In the genomic region with DNA sequence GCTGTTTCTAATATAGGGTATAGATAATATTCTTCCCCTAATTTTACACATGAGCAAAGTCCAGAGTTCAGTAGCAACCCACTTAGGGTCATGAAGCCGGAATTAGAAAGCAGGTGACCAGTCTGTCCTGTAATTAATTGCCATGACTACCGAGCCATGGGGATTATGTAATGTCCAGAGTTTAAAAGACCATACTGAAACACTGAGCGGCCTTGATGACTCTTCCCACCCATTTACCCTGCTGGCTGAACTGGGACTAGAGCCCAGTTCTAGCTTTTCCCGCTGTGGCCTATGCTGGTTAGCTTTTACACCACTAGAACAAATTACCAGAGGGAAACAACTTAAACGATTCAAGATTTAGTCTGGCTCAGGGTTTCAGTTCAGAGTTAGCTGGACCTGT, we compare ENCODE assay signal across 13 mouse cellular contexts.
DNase-seq lines count a peak whose midpoint lies in the region; ATAC-seq and TF ChIP-seq lines count a peak whose summit lies in the region.
"Had no signal": no experiment of that assay in that cellular context is flagged by ENCODE, and none has a peak within 500 bp of the region (broad histone marks: within the 10 kb centered on the region; RNA-seq: fewer than 3 reads in every experiment).

No protein-coding gene starts in this region.

- DNase-seq in retina, adult 2 months (ENCODE audit: low read depth, low spot score) = peak; percentile 62
- DNase-seq in retina, embryonic 14.5 days (ENCODE audit: low spot score) = no peak
- DNase-seq in cerebellum, adult 18-20 months = peak; percentile 39 to 41
- DNase-seq in forebrain, embryonic 11.5 days (ENCODE audit: low spot score) = no peak
- DNase-seq in layer of hippocampus, adult 11-12 months (ENCODE audit: low spot score) = no peak
- DNase-seq in gastrocnemius, postnatal 10 days = no peak
- DNase-seq: heart, postnatal 10 days; layer of hippocampus, postnatal 36 days; liver; lung, postnatal 14 days had no signal

- H3K4me2 ChIP-seq in intestine, postnatal 0 days (replicated peaks; ENCODE audit: low read depth) = no peak overlapping the region
- no peak overlapping the region for H3K4me2 ChIP-seq in forebrain, embryonic 11.5 days (ENCODE audit: low read depth, low read length, severe bottlenecking)
- H3K4me2 ChIP-seq: embryonic facial prominence, embryonic 12.5 days had no signal

- WGBS in intestine, postnatal 0 days = 56% methylated on average over 5 of the region's 5 CpGs
- 71% methylated on average over 5 of the region's 5 CpGs for WGBS in forebrain, embryonic 11.5 days

- H3K9ac ChIP-seq in intestine, postnatal 0 days (ENCODE audit: low read depth, low read length) = no peak overlapping the region
- no peak overlapping the region for H3K9ac ChIP-seq in forebrain, embryonic 11.5 days (ENCODE audit: low read length)
- H3K9ac ChIP-seq: embryonic facial prominence, embryonic 12.5 days had no signal

- H3K4me3 ChIP-seq in intestine, postnatal 0 days (ENCODE audit: low read depth, low read length) = no peak overlapping the region
- H3K4me3 ChIP-seq in forebrain, embryonic 11.5 days (ENCODE audit: low read depth, low read length) = no peak overlapping the region
- H3K4me3 ChIP-seq: embryonic facial prominence, embryonic 12.5 days had no signal

- no peaks in the 10 kb centered on the region for H3K9me3 ChIP-seq in intestine, postnatal 0 days (ENCODE audit: control insufficient read depth)
- H3K9me3 ChIP-seq in forebrain, embryonic 11.5 days (ENCODE audit: control insufficient read depth, low read length) = no peaks in the 10 kb centered on the region
- H3K9me3 ChIP-seq: embryonic facial prominence, embryonic 12.5 days had no signal

- no peaks in the 10 kb centered on the region for H3K27me3 ChIP-seq in intestine, postnatal 0 days (replicated peaks; ENCODE audit: control insufficient read depth, insufficient read depth, low read length)
- H3K27me3 ChIP-seq in forebrain, embryonic 11.5 days (ENCODE audit: control insufficient read depth, insufficient read depth, low read length) = no peaks in the 10 kb centered on the region
- H3K27me3 ChIP-seq: embryonic facial prominence, embryonic 12.5 days had no signal

- ATAC-seq in intestine, postnatal 0 days = peak; percentile 74; the same call in 1 of the 2 replicates
- no peak for ATAC-seq in forebrain, embryonic 11.5 days (replicated peaks; ENCODE audit: low FRiP score)
- ATAC-seq: forebrain, embryonic 14.5 days had no signal

- H3K27ac ChIP-seq in intestine, postnatal 0 days (ENCODE audit: low read depth, low read length) = no peak overlapping the region
- no peak overlapping the region for H3K27ac ChIP-seq in forebrain, embryonic 11.5 days (ENCODE audit: low read depth, low read length)
- H3K27ac ChIP-seq: embryonic facial prominence, embryonic 12.5 days had no signal

- no peak for TF ChIP-seq CTCF in intestine, postnatal 0 days (IDR thresholded peaks at IDR 0.05; ENCODE audit: low read depth)

- no peaks in the 10 kb centered on the region for H3K4me1 ChIP-seq in intestine, postnatal 0 days (replicated peaks; ENCODE audit: control insufficient read depth, insufficient read depth, low read length)
- no peaks in the 10 kb centered on the region for H3K4me1 ChIP-seq in forebrain, embryonic 11.5 days (replicated peaks; ENCODE audit: control insufficient read depth, insufficient read depth, low read length)

- H3K36me3 ChIP-seq in intestine, postnatal 0 days (ENCODE audit: control insufficient read depth, insufficient read depth) = no peaks in the 10 kb centered on the region
- H3K36me3 ChIP-seq in forebrain, embryonic 11.5 days (ENCODE audit: control insufficient read depth, insufficient read depth, low read length) = no peaks in the 10 kb centered on the region
- H3K36me3 ChIP-seq: embryonic facial prominence, embryonic 12.5 days had no signal

Comparison
In these comparisons a context has a peak if more than half of its experiments do, and no peak if none do; other contexts are left out.
1. DNase-seq: peak in retina, adult 2 months (single experiment) and cerebellum, adult 18-20 months (2 of 2); none in retina, embryonic 14.5 days (single experiment), forebrain, embryonic 11.5 days (single experiment), layer of hippocampus, adult 11-12 months (single experiment) and gastrocnemius, postnatal 10 days (single experiment).